Mouse (Mus musculus) embryonic fibroblast, embryonic 13.5 days (primary cell): ENCODE data around the gene Gcc2.

ENCODE experiments used
- CTCF ChIP-seq: IDR thresholded peaks from 2 replicates; pipeline ENCODE4 v1.5.1; 2011; ENCODE audit warnings: mild to moderate bottlenecking, control low read depth, low read length, moderate library complexity, borderline replicate concordance; ENCODE audit not compliant: insufficient read depth
- POLR2A ChIP-seq: IDR thresholded peaks from 2 replicates; pipeline ENCODE4 v1.6.1; 2011; ENCODE audit warnings: low read depth, mild to moderate bottlenecking, control low read depth, low read length, moderate library complexity

GRCm38 (mm10) chr10:58215353-58215752, 39.9 kb upstream of the Gcc2 start:
- no peak for TF ChIP-seq CTCF
- TF ChIP-seq POLR2A, result no peak
